Mouse (Mus musculus) liver, adult 2 months (tissue): ENCODE measurements around the gene Tead1.

Experiments
- CTCF ChIP-seq: fragments of 200-500 bp; IDR thresholded peaks from 2 replicates; pipeline ENCODE4 v1.5.1; 2011; ENCODE audit warnings: low read depth, low read length, control low read depth
- POLR2A ChIP-seq: fragments of 200-500 bp; IDR thresholded peaks from 2 replicates; pipeline ENCODE4 v1.6.1; 2011; ENCODE audit warnings: low read length, control low read depth; ENCODE audit not compliant: insufficient read depth; ENCODE audit errors: extremely low read depth

GRCm38 (mm10) chr7:112883791-112884274 lies 204.7 kb downstream of the Tead1 start:
- TF ChIP-seq CTCF = no peak
- no peak for TF ChIP-seq POLR2A
